Mouse (Mus musculus) large intestine, adult 2 months (tissue): ENCODE results near the gene Hbb-bh2. TPM values are rescaled to one million over a fixed set of nuclear protein-coding genes. Genes with fewer than 3 reads are reported as not detected.
"Not testable (repeated sequence)": the region's sequence is repeated elsewhere in the genome, so short reads cannot be mapped to it uniquely, and the experiment has no call there.

ENCODE experiments used
- DNase-seq: peaks from one replicate; pipeline ENCODE4 v3.0.0-alpha.2; 2012; ENCODE audit warnings: low read depth, low spot score
- WGBS: fragments of 180-500 bp; shearing (Covaris S2); methylation state at CpG from one replicate; pipeline ENCODE4 v1.1.7; 2018; 5-methylcytosine and 5-hydroxymethylcytosine counted together
- polyA plus RNA-seq: library from polyadenylated mRNA; depleted of rRNA; stranded (reverse); fragments of >200 nt; gene quantifications from 2 replicates; pipeline ENCODE4 v1.2.3, GENCODE M21; 2012; rRNA removed

Hbb-bh2 gene
- polyA plus RNA-seq, result not detected in 2 replicates

DNA sequence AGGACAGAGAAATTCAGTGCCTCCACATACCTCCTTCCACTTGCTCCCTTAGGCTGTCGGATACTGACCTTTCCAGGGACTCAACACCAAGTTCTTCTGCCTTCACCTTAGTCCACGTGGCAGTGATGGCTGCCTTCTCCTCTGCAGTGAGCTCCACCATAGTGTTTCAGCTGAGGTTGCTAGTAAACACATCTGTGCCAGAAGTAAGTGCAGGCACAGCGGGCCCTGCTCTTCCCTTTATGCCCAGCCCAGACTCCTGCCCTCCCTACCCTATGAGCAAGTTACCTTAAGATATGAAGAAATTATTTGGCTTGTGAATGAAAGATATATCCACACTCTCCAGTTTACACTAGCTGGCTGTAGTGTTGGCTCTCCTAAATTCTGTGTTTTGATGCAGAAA, at the start of gene Hbb-bh2:
Gene Hbb-bh2, minus strand, starts transcription at position 253 of the 400 bp plus-strand sequence.
- no peak for DNase-seq
- 58% methylated on average over 3 of the region's 3 CpGs for WGBS

DNA sequence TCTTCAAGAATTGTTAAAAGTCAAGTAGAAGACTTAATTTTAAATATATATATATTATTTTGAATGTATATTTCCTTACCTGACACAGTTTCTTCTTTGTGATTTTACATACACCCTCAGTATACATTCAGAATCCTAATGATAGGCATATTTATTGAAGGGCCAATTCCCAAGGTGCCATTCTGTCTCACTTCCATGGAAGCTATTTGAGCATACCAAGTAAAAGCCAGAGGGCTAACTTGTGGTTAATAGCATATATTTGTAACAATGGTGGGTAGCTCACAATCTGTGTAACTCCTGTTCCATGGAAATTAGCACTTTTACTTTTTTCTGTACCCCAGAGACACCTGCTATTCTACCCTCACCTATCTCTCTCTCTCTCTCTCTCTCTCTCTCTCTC, 45.8 kb upstream of the Hbb-bh2 start, which contains the start of gene Olfr66:
Gene Olfr66, minus strand, starts transcription at position 101 of the 400 bp plus-strand sequence.
- DNase-seq, result no peak

DNA sequence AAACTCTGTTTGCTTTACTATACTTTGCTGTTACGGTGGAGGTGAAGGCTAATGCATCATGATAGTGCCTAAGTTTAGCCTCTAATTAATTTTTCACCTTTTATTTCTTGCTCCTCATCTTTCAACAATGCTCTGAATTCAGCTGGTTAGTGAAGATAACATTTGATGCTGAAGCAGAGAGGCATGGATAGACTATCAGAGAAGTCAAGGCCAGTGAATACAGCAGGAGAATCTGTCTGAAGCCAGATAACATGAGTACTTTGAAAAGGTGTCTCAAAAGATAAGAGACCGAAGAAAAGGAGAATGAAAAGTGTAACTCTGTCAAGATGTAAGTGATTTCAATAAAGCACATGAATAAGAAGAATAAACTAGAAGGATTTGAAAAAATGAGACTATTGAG, 36.8 kb upstream of the Hbb-bh2 start:
- 78% methylated on average over 2 of the region's 2 CpGs for WGBS
- DNase-seq, result no peak

DNA sequence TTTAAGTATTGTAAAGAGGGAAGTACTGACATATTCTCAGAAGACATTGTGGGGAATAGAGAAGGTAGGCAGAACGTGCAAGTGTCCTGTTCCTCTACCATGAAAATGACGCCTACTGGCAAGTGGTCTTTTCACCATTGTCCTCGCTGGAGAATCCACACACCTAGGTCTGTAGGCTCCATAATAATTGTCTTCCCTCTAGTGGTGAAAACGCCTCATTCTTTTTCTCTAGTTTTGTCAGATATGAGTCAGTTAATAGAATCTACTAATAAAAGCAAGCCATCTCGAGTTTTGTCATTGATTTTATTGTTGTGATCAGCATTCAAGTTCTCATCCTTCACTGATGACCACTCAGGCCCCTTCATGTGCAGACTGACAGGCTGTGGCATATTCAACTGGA, 34.1 kb upstream of the Hbb-bh2 start:
- 28% methylated on average over 5 of the region's 5 CpGs for WGBS
- DNase-seq, result no peak

DNA sequence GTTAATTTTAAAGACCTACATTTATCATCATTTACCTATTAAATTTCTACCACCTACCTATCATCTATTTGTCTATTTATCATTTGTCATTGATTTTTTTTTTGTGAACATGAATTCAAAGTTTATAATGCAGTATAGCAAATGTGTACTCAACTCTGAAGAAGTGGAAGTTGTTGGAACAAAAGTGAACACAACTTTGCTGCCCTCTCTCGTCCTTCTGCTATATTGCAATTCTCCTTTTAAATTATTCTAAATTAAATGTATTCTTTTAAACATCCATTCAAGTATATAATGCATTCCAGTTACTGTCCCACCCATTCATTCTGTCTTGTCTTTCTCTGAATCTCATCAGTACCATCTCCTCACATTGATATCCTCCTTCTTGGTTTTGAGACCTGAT, 32.7 kb upstream of the Hbb-bh2 start:
- 0% methylated on average over 1 of the region's 1 CpGs for WGBS
- no peak for DNase-seq

DNA sequence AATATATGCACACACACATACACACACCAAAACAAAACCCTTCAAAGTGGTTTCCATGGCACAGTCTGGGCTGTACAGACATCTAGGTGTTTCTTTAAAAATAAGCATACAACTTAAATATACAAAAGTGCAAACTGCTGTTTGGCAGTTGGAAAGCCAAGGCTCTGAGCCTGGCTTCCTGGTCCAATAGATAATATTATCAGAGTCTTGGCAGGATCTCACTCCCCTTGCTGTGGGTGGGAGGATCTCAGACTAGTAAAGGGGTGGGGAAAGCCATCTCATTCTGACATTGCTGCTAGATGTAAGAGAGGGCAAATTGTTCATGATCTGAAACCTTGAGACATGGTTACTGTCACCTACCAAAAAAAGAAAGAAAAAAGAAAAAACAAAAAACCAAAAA, 30.3 kb upstream of the Hbb-bh2 start:
- DNase-seq, result no peak

DNA sequence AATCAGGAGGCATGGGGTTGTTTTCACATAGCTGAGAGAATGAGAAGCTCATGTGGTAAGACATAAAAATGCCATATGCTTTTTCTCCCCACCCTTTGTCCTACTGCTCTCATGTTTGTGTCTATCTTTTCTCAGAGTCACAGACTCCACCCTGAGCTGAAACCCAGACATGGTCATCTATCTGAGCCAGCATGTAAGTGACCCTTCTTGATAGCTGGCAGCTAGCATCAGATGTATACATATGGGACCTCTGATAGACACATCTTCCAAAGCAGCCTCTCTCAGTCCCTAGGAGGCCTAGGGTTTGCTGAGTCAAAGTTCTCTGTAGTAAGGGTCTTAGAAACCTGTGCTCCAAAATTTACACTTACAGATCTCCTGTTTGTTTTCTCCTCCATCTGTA, 25.4 kb upstream of the Hbb-bh2 start:
- no peak for DNase-seq

DNA sequence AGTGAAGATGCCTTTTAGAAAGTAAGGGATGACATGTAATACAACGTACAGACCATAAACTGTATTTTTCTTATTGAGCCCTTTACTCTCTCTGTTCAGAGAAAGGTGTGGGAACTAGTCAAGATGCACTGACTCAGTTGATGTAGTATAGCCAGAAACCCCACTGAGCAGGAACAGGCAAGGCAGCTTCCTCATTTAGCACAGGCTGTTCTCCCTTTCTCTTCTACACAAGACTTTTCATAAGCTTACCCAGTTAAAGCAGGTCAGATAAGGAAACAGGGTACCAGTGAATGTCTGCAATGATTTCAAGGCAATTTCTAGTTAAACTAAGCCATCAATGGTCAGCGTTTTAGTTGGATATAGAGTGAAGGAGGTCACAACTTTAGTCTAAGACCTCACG, 21.2 kb upstream of the Hbb-bh2 start:
- no peak for DNase-seq
- WGBS, result 72% methylated on average over 3 of the region's 3 CpGs

DNA sequence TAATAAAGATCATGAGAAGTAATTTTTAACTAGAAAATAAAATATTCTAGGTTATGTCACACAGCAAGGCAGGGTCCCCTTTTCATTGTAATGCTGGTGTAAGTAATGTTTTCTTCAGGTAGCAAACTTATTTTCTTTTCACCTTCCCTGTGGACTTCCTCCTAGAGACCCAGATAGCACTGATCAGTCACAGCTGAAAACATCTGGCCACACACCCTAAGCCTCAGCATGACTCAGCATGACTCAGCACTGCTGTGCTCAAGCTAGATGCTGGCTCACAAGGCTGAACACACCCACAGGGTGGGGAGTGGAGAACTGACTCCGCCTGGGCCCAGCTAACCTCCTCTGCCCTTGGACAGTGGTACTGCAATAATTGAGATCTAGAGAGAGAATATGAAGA, 20.5 kb upstream of the Hbb-bh2 start:
- WGBS, result 19% methylated on average over 1 of the region's 1 CpGs
- no peak for DNase-seq

DNA sequence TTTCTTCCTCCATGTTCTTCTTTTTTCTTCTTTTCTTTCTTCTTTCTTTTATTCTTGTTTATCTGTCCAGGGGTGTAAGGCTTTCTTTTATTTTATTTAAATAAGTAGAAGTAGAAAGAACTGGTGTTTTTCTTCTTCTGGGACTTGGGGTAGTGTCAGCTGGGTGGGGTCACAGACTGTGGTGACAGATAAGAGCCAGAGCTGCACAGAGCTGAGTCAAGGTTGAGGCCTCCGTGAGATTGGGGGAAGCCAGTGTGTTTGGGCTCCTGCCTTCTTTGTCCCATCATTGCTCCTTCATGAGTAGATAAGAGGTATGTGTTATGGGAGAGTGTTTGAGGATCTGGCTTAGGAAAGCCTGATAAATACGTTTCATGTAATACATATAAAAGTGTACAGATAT, 18.8 kb upstream of the Hbb-bh2 start:
- WGBS, result 40% methylated on average over 2 of the region's 2 CpGs
- no peak for DNase-seq

DNA sequence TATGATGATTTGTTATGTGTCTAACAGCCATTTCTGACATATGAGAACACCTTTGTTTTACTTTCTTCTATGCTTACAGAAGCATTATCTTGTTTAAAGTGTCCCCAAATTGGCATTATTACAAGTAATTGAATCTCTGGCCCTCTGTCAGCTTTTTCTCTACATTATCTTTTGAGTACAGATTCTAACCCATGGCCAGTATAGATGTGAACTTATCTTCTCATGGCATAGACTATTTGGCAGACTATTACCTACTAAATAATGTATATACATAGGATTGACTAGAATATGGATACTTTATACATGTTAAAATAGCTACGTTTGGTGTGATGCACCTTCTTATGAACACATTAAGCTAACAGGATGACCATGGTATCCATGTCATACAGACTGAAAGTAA, 14.3 kb upstream of the Hbb-bh2 start:
- DNase-seq, result no peak
- WGBS, result 63% methylated on average over 1 of the region's 1 CpGs

DNA sequence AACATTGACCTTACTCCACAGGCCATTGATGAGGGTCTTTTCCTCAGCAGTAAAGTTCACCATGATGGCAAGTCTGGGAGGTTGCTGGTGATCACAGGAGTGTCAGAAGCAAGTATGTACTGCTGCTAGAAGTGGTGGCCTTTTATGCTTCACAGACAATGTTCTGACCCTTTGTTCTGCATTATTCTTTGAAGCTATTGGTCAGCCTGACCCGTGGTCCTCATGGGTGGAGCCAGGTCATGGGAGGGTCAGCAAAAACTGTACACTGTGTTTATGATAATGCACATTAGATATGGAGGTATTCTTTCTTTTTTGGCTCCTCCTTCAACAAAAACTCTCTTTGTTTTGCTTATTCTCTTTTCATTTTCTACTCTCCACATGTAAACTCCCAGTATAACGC, 12.8 kb upstream of the Hbb-bh2 start, which contains the start of gene Hbb-y:
Gene Hbb-y, minus strand, starts transcription at position 127 of the 400 bp plus-strand sequence.
- 48% methylated on average over 2 of the region's 2 CpGs for WGBS
- DNase-seq, result no peak

DNA sequence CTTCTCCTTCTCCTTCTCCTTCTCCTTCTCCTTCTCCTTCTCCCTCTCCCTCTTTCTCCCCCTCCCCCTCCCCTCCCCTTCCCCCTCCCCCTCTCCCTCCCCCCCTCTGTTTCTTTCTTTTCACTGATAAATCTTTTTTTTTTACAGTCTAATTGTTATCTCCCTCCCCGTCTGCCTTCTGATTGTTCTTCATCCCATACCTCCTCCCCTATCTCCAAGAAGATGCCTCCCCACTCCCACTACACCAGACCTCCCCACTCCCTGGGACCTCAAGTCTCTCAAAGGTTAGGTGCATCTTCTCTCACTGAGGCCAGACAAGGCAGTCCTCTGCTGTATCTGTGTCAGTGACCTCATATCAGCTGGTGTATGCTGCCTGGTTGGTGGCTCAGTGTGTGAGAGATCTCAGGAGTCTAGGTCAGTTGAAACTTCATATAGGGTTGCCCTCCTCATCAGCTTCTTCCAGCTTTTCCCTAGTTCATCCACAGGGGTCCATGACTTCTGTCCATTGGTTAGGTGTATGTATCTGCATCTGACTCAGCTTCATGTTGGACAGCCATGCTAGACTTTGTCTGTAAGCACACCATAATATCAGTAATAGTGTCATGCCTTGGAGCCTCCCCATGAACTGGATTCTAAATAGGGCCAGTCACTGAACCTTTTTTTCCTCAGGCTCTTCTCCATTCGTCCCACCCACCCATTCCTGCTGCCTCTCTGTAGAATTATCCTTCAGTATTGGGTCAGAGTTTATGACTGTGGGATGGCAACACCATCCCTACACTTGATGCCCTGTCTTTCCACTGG, 4.4 kb upstream of the Hbb-bh2 start:
- no peak for DNase-seq
- 47% methylated on average over 2 of the region's 2 CpGs for WGBS

DNA sequence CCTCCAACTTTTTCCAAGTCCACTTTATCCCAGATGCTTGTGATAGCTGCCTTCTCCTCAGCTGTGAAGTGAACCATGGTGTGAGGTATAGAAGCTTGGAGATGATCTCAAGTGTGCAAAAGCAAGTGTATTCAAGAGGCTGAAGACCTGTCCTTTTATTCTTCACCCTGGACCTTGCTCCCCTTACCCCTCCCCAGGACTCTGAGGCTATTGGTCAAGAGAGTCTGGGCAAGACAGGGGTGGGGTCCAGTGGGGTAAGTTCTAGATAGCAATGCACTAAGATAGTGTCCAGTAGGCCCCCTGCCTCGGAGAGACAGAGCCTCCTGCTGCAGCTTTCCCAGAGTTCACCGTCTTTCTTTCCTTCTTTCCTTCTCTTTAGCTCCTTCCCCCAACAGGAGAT, 2.7 kb upstream of the Hbb-bh2 start, which contains the start of gene Hbb-bh1:
Gene Hbb-bh1, minus strand, starts transcription at position 131 of the 400 bp plus-strand sequence.
- WGBS, result 75% methylated on average over 2 of the region's 2 CpGs
- no peak for DNase-seq

DNA sequence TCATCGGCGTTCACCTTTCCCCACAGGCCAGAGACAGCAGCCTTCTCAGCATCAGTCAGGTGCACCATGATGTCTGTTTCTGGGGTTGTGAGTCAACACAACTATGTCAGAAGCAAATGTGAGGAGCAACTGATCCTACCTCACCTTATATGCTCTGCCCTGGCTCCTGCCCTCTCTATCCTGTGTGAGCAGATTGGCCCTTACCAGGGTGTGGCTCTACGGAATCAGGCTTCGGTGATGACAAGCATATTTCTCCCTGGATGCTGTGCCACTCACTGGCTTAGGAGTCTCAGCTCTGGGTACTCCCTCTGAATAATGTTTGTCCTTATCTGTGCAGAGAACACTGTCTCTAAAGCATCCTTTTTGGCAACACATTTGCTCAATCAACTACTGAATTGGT, 12.5 kb downstream of the Hbb-bh2 start, which contains the start of gene Hbb-bs:
Gene Hbb-bs, minus strand, starts transcription at position 289 of the 400 bp plus-strand sequence.
- no peak for DNase-seq
- WGBS, result 90% methylated on average over 4 of the region's 4 CpGs

DNA sequence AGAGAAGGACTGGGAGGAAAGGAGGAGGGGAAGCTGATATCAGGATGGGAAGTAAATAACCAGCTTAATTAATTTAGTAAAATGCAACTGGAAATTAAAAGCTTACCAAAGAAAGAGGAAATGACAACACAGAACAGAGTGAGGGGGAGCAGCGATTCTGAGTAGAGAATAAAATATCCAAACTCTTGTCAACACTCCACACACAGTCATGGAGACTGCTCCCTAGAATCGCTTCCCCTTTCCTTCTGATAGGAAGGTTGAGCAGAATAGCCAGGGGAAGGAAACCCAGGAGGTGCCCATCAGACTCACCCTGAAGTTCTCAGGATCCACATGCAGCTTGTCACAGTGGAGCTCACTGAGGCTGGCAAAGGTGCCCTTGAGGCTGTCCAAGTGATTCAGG, 13.2 kb downstream of the Hbb-bh2 start:
- DNase-seq, result not testable (repeated sequence)
- WGBS, result no CpG with 5 or more reads among the region's 2 CpGs

DNA sequence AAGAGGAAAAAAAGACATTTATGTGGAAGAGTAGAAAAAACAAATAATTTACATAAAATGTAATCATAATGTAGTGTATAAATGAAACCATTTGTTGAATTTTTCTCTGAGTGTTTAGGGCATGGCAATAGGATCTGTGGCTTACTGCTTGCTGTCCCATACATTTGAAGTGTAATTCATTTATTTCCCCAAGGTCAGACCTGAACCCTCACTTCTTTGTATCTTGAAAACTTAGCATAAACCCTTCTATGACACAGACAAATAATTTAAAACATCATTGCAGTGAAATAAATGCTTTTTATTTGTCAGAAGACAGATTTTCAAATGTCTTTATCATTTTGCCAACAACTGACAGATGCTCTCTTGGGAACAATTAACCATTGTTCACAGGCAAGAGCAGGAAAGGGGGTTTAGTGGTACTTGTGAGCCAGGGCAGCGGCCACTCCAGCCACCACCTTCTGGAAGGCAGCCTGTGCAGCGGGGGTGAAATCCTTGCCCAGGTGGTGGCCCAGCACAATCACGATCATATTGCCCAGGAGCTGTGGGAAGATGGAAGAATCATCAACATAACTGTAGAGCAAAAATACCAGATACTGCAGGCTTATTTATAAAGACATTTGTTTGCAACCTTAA, 13.9 kb downstream of the Hbb-bh2 start:
- DNase-seq, result no peak
- 55% methylated on average over 3 of the region's 3 CpGs for WGBS

DNA sequence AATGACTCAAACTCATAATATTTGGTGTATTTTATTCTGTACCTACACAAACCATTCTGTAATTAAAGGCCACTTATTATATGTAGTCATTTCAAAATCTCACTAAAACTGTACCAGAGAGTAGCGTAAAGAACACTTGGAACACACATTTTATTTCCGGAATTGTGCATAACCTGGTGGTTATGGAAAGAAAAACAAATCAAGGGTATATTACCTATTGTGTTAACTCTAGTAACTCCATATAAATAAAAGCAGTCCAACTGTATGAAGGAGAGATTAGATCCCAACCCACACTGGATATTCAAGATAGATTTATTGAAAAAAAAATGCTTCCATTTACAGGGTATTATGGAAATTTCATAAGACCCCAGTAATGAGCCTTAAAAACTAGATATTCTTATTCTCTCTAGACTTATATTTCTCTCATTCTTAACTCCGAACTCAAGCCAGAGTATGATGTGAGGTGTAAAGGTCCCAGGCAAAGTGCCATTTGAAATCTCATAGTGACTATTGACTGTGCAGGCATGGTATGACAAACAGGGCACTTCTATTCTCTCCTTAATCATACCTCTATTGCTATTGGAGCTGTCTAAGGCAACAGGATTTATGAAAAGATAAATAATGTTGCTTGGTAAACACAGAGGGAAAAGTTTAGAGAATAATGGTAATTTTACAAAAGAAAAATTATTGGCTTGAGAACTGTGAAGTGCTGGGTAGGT, 14.6 kb downstream of the Hbb-bh2 start:
- no peak for DNase-seq
- WGBS, result 87% methylated on average over 3 of the region's 3 CpGs

DNA sequence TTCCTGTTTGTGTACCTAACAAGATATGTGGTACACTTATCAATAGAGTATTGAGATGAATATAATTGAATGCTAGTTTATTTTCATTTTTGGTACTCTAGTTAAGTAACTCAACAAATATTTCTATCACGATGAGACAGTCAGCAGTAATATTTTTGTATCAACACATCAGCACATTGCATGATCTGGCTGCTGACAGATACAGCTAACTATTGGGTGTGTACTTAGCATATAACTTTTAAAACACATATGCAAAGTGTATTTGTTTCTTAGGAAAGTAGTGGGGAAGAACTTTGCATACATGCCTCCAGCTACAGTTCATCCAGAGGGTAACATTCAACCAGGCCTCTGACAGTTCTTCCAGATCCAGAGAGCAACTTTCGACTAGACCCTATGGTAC, 15.7 kb downstream of the Hbb-bh2 start:
- 64% methylated on average over 2 of the region's 2 CpGs for WGBS
- DNase-seq, result no peak

DNA sequence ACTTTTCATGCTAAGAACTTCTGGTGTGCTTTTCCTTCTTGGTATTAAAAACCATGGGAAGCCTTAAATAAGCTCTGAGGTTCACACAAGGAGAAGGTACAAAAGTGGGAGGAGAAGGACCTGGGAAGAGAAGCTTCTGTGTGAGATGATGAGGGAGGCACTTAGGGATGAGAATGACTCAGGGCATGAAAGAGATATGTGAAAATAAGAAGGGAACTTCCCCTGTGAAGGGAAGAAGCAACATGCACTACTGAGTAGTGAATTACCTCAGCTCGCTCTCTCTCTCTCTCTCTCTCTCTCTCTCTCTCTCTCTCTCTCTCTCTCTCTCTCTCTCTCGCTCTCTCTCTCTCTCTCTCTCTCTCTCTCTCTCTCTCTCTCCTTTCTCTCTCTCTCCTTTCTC, 25.2 kb downstream of the Hbb-bh2 start:
- WGBS, result 75% methylated on average over 1 of the region's 2 CpGs

DNA sequence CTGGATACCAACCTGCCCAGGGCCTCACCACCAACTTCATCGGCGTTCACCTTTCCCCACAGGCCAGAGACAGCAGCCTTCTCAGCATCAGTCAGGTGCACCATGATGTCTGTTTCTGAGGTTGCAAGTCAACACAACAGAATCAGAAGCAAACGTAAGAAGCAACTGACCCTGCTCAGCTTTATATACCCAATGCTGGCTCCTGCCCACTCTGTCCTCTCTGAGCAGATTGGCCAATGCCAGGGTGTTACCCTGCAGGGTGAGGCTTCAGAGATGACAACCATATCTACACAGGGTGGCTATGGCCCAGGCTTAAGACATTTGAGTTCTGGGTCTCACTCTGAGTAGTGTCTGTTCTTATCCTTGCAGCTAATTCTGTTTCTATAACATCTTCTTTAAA, 26.6 kb downstream of the Hbb-bh2 start, which contains the start of gene Hbb-bt:
Gene Hbb-bt, minus strand, starts transcription at position 231 of the 400 bp plus-strand sequence.
- 77% methylated on average over 3 of the region's 3 CpGs for WGBS
- no peak for DNase-seq

More for the DNA sequence above, 25.2 kb downstream of the Hbb-bh2 start:
- DNase-seq, result not testable (repeated sequence)
